Mouse (Mus musculus): ENCODE measurements around the gene Pwwp2b.

The Pwwp2b gene

DNA sequence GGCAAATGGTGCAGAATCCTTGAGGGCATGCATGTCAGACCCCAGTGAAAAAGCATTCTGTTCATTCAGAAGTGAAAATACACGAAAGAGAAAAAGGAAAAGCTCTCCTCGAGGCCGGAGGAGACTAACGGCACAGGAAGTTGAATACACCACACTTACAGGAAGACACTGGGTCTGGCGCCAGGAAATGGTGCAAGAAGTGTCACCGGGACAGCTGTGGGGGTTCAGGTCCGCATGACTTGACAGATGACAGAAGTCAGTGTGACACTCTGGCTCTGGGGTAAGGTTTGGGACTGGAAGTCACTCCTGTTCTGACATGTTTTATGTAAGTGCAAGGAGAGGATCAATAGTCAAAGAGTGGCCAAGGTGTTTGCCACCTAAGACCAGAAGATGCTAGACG lies 23.6 kb upstream of the Pwwp2b start:
- no peak for DNase-seq (ENCODE audit: low read depth)

DNA sequence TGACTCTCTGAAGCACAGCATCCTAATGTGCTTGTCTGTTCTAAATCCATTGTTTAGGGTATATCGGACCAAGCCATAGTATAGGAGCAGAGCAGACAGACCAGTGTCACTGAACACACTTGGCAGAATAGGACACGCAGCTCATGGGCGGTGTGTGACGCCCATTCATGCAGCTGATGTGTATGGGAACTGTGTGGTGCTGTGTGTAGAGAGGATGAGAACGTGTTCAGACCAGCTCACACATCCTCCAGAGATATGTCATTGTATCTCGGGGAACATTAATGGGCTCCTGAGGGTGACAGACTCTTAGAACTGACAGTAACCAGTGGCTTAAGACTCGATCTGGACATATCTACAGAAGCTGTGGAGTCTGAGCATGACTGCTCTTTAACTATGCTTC lies 21.9 kb upstream of the Pwwp2b start:
- DNase-seq (ENCODE audit: low read depth): no peak

DNA sequence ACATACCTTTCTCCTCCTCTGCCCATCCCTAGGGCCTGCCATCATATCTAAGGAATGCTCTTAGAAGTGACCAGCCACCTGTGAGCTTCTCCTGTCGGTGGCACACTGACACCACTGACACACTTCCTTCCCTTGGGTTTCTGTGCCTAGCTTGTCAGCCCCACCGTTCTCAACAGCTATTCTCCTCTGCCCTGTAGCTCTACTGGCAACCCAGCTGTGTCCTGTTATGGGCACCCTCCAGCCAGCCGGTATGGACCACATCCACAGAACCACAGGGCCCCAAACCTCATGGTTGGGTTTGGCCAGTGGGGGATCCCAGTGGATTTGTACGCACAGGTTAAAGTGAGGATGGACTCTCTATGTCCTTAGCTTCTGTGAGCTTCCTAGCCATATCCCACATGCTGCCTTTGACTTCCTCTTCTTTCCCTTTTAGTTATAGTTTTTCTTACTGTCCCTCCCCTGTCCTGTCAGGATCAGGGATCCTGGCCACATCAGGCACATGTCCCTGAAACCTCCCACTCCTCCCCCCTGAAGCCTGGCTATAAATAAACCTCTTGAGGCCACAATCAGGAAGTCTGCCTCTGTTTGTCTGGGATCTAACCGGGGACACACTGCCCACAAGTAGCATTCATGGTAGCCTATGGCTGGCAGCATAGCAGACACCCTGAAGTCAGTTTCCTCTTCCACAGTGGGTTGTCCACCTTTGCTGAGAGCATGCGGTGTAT lies 19.7 kb upstream of the Pwwp2b start:
- DNase-seq (ENCODE audit: low read depth): no peak

DNA sequence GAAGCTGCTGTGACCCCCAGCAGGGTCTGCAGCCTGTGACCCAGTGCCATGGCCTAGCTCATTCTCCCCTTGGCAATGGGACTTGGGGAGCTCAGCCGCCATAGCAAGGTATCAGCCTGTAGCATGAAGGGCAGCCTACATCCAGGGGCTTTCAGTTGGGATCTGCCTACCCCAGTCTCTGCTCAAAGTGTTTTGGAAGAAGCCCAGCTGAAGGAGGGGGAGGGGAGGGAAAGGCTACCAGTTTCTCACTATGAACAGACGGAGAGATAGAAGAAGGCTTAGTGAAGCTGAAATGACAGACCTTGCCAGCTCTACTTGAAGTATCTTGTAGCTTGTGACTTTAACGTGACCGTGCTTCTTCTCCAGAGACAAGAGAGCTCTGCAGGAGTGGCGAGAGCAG lies 18.4 kb upstream of the Pwwp2b start:
- DNase-seq (ENCODE audit: low read depth): no peak

DNA sequence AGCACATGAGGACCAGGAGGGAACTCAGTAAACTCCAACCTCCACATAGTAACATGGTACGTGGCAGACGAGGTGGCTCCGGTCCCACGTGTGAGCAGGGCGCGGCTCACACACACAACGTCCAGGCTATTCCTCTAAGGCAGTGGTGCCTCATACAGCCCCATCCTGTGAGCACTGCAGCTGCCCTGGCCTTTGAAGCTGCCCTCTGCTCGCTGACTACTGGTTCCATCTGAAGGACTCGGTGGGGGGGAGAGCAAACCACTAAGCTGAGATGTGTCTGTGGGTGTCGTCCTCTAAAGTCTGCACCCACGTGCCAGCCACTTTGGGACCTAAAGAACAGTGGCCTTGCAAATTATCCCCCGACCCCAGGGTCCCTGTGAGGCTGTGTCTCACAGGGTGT lies 18.0 kb upstream of the Pwwp2b start:
- no peak for DNase-seq (ENCODE audit: low read depth)

DNA sequence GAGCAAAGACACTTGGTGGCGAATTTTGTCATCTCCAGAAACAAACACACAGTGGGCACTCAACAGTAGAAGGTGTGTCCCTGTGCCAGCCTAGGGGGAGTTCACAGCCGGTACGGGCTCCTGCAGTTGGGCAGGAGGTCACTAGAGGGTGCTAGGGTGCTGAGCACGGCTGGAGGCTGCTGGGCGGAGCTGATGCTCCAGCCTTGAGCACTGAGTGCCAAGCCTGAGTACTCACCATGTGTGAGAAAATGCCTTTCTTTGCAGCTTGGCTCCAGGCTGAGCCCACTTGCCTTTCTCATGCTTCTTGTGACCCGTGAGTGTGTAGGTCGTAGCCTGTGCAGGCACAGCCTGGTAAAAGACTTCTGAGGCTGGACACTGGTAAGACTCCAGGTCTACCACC lies 14.6 kb upstream of the Pwwp2b start:
- DNase-seq (ENCODE audit: low read depth): peak; percentile 93

DNA sequence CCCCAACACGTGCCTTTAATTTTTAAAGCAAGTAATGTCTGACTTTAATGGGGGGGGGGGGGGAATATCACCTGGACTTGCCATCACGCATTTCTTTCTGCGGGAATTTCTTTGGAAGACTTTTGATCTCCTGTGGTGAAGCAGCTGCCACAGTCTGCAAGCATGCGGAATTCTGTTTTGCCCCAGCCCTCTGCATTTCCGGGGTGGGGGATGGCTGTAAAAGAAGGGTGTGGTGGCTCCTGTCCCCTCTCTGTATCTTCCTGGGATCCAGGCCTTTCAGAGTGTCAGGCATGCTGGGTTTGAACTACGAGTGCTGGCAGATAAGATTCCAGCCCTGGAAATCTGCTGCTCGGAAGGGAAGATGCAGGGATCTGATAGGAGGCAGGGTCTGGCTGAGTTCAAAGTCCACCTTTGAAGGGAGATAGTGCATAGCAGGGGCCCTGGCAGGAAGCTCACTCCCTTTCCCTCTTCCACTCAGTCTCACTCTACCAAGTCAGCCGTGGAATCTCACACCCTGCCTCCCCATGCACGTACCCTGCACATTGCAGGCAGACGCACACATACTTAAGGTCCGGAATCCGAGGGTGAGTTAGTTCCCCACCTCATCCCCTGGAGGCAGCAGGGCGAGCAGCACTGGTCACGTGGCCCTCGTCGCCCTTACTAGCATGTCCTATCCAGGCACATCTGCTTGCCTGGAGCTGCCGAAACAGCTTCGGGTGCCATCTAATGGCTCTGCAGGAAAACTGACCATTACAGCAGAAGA lies 13.7 kb upstream of the Pwwp2b start:
- DNase-seq (ENCODE audit: low read depth): peak; percentile 85

DNA sequence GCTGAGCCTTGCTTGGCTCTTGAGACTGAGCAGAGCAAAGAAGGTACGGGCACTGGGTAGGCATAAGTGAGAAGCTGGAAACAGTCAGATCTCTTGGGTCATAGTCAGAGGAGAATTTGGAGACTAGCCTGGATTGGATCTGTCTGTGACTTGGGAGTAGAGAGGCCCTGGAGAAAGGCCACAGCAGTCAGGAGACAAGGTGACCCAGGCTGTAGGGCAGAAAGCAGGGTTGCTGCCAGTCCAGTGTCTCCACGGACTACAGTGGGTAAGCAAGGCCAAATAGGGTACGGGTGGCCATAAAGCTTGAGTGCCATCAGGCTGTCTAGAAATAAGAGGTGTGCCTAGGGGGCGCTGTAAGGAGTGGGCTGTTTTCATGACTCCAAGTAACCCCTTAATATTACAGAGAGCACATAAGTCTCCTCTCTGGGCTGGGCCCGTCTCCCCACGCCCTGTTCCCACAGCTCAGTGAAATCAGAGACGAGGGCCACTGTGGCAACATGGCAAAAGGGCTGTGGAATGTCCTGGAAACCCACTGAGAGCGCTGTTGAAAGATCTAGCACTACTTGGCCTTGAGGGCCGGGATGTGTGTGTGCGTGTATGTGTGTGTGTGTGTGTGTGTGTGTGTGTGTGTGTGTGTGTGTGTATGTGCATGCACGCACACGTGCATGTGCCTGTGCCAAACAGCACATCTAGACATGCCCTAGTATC lies 12.5 kb upstream of the Pwwp2b start:
- DNase-seq (ENCODE audit: low read depth): peak; percentile 14

DNA sequence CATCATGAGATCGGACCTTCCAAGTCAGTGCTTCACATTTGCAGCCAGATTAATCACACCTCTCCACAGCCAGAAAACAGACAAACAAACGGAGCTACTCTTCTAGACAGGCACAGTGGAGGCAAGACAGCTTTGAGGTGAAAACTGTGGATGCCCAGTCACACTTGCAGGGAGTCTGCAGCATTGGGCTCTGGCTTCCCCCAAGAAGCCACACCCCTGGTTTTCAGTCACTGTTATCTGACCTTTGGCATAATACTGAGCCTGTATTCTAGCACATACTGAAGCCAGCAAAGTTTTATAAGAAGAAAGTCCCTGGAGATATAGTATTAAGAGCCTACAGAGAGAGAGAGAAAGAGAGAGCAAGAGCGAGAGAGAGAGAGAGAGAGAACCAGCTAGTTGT lies 8.8 kb upstream of the Pwwp2b start:
- DNase-seq (ENCODE audit: low read depth): no peak

DNA sequence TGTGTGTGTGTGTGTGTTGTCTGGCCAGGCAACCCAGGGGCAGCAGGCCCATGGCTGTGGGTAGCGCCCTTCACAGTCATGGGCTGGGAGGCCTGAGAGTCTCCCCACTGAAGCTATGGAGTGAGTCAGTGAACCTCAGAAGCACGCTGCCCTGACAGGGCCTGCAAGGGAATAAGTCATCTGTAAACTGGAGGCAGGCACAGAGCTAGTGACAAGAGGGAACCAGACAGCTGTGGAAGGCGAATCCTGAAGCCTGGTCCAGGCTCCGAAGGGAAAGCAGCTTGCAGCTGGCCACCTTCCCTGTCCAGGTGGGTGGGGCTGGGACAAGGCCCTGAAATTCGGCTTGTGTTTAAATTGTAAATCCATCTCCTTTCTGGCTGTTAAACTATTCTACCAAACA lies 2.2 kb upstream of the Pwwp2b start:
- DNase-seq (ENCODE audit: low read depth): peak; percentile 74

DNA sequence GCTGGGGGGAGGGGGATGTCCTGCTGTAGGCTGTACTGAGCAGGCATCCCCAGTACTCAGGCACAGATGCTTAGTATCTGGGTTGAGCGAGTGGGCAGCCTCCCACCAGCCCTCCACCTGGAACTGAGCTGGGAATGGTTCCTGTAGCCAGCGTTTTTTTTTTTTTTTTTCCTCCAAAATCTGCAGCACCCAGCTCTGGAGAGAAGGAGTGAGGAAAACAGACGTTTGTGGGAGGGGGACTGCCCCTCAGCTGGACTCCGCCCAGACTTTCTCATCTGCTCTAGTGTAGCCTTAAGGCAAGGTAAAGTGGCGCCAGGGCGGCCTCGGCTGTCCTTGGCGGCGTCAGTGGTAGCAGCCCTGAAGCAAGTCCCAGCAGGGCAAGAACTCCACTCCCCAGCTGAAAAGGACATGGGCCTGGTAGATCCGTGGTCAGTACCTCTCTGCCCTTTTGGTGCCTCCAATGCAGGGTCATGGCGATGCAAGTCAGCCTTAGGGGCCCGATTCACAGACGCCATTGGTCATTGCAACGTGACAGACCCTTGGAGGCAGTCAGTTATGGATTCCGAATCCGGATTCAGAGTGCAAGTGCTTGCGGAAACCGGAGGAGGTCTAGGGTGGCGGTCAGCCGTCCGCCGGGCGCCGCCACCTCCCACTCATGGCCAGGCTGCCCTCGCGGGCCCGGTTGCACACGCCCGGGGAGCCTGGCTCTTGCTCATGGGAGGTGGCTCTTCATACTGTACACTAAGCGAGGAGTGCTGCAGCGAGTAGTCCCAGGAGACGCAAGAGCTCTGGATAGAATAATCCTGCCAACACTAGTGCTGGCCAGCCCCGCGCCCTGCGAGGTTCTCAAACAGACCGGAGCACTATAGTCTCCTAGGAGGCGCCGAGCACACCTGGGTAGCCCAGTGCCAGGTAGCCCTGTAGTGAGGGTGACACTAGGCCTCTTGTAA lies 1.1 kb upstream of the Pwwp2b start:
- peak; percentile 62 for DNase-seq (ENCODE audit: low read depth)

DNA sequence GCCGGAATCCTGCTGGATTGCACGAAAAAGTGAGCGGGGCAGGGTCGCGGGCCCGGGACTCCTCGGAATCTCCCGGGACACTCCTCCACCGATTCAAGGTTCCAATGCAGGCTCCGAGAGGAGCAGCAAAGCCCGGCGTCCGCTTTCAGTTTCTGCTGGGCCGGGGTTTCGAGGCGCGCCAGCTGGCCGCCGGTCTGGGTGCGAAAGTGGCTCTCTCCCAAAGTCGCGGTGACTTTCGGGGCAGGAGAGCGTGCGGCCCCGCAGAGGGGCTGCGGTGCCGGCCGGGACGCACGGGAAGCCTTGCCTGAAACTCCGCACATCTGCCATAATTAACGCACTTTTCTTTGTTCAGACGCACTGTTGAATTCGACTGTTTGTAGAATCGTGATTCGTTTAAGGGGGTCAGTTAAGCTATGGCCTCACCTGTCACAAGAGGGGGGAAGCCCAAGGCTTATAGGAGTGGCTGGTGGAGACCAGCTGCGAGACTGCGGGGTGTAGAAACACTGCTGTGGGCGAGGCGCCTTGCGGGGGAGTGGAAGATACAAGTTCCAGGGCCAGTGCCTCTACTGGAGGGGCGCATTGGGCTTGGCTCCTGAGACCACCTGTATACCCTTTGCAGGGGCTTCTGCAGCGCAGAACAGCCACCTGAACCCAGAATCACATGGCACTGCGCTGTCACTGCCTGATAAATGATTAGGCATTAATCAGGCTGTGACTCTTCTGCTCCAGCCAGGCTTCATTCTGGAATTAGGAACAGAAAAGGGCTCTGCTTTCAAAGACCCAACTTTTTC lies 528 bp downstream of the Pwwp2b start:
- DNase-seq (ENCODE audit: low read depth): peak; percentile 25

DNA sequence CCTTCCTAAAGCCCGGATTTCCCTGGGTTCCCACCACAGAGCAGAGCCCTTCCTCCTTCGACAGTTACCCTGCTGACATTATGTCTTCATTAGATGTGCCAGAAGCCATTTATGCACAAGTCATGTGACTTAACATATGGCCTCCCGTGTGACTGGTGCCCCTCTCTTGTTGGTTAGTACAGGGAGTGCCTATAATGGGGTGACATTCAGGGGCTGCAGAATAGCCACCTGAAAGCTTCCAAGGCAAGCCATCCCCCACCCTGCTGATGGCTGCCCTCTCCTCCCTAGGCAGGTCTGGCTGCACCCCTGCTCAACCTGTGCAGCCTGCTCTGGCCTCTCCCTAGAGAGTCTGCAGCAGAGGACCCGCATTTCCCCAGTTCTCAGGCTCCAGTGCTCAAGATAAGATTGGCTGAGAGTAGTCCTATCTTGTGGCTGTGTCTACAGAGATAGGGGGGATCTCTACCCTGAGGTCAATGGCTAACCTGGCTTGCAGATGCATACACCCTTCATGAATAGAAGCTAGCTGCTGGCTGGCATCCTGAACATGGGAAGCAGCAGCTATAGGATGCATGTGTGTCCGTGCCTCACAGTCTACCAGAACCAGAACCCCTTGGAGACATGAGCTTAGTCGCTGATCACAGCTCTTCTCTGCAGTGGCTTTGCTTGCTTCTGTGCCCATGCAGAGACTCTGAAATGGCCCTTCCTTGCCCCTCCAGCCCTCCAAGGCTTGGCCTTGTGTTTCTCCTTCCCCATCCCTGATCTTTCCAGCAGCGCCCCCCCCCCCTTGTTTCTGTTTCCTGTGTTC lies 1.3 kb downstream of the Pwwp2b start:
- peak; percentile 11 for DNase-seq (ENCODE audit: low read depth)

DNA sequence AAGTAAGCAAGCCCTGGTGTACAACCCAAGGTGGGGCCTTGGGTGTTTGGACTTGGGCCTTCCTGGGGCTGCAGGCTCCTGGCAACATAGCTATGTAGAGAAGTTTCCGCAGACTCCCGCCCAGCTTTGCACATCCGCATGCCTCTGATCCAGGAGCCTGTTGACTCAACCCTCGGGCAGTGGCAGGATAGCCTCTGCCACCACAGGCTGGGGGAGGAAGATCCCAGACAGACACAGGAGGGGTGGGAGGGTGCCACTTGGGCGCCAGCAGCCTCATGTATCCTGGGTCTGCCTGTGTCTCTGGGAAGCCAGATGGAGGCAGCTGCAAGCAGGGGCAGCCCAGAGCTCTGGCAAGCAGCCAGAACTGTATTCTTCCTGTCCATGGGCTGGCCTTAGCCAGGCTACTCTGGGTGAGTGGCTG lies 3.6 kb downstream of the Pwwp2b start:
- DNase-seq (ENCODE audit: low read depth): peak; percentile 63

DNA sequence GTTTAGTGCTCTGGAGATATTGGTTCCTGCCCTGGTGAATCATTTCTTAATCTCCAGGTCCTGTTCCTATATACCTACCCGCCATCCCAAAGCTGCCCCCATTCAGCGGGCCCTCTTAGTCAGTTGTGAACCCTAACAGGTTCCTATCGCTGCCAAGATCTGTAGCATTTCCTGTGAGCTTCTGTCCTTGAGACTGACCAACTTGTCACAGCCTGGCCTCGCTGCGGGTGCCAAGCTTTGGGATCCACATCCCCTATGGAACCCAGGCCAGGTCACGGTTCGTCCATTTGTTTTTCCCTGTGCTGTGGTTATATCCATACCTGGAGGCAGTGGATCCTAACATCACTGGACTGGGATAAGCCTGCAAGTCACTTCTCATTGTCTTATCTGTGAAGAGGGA lies 4.3 kb downstream of the Pwwp2b start:
- DNase-seq (ENCODE audit: low read depth): no peak

DNA sequence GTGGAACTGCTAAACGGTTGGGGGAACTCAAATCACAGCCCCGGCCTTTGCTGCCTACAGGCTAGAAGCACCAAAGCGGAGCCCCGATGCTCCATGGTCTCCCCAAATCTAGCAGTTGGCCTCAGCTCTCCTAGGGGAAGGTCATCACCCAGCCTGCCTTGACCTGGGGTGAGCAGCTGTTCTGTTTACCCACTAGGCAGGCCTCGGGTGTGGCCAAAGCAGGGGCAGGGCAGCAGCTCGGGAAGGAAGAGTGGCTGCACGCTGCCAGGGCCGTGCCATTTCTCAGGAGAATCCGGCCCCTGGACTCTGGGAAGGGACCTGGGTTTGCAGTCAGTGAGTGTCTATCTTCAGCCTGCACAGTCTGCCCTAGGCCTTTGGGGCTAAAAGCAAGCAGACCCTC lies 4.7 kb downstream of the Pwwp2b start:
- no peak for DNase-seq (ENCODE audit: low read depth)

DNA sequence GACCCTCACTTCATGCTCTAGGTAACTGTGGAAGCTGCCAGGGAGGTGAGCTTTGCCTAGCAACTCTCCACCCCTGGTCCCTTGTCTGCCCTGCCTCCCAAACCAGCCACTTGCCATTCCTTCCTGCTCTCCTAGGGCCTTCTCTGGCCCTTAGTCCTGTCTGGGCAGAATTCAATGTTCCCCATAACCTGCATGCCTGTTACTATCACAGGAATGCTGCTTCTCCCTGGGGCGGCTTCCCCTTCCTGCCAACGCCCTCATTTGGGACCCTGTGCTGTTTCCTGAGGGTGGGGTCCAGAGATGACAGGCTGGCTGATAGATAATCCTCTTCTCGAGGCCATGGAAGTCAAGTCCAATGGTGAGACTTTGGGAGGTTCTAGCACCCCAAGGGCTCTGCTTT lies 5.2 kb downstream of the Pwwp2b start:
- DNase-seq (ENCODE audit: low read depth): no peak

DNA sequence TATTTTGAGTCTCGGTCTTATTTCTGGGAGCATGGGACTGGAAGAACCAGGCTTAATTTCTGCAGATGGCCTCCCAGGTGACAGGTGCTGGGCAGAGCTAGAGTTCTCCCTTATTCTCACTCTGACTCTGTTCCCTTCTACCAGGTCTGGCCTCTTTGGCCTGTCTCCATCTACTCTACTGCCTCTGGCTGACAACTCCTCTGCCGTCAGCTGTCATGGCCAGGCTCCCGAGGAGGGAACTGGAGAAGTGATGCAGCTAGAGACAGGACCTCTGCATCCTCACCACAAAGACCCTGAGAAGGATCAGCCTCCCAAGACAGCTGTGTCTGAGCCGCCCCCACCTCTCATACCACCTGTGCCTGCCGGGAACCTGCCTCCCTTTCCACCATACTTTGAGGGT lies 6.3 kb downstream of the Pwwp2b start:
- DNase-seq (ENCODE audit: low read depth): no peak

DNA sequence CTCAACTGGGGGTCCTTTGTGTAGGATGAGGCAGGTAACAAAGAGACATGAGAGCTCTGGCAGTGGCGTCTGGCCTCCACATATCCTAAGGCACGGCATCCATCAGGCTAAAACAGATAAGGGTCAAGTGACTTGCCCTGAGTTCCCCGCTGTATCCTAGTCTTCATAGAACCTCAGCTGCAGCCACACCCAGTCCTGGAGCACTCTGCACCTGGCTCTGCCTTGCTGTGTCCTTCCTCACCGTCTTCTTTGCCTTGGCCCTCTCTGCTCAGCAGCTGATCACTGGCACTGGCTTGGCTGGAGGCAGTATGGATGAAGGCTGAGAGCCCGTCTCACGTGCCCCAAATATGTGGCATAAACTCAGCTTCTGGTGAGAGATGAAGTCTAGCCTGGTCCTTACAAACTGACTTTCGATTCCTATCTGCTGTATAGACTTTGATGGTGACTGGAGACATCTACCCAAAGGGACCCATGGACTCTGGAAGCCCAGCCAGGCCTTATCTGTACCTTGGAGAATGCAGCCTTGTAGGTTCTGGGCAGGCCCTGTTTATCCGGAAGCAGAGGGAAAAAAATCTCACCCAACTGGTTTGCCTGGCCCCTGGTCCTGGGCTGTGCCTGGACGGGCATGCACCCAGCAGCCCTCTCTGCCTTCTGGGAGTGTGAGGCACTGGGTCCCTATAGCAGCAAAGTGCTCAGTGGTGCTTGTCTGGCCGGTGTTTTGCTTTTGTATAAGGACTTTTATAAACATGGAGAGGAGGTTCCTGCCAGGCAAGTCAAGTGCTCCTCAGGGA lies 9.7 kb downstream of the Pwwp2b start:
- DNase-seq (ENCODE audit: low read depth): no peak
